Mouse (Mus musculus) forebrain, embryonic 15.5 days (tissue): ENCODE measurements around the gene Kdm4b. TPM values are rescaled to one million over a fixed set of nuclear protein-coding genes. Genes with fewer than 3 reads are reported as not detected.
A peak's percentile ranks its signal among the peaks of the same experiment; 100 is the strongest.

Experiments
- ATAC-seq: fragments of 200-750 bp; cut with Nextera tagmentation; replicated peaks from 2 replicates; pipeline ENCODE4 v1.8.0; 2017; ENCODE audit warnings: mild to moderate bottlenecking, moderate TSS enrichment, moderate library complexity
- H3K27ac ChIP-seq: fragments of 300-500 bp; sonication (generic); replicated peaks from 2 replicates; pipeline ENCODE4 v1.5.1; 2015; ENCODE audit warnings: mild to moderate bottlenecking, inconsistent platforms
- H3K27me3 ChIP-seq: fragments of 300-500 bp; sonication (generic); 2 replicates; pipeline ENCODE4 v1.6.1; 2015; ENCODE audit warnings: inconsistent platforms
- H3K36me3 ChIP-seq: fragments of 300-500 bp; sonication (generic); 2 replicates; pipeline ENCODE4 v1.6.1; 2015; ENCODE audit warnings: mild to moderate bottlenecking, inconsistent platforms
- H3K4me1 ChIP-seq: fragments of 300-500 bp; sonication (generic); 2 replicates; pipeline ENCODE4 v1.6.1; 2015; ENCODE audit warnings: inconsistent platforms
- H3K4me2 ChIP-seq: fragments of 300-500 bp; sonication (generic); replicated peaks from 2 replicates; pipeline ENCODE4 v1.6.1; 2015; ENCODE audit warnings: mild to moderate bottlenecking, inconsistent platforms
- H3K4me3 ChIP-seq: fragments of 300-500 bp; sonication (generic); 2 replicates; pipeline ENCODE4 v1.5.1; 2015; ENCODE audit warnings: mild to moderate bottlenecking, inconsistent platforms
- H3K9ac ChIP-seq: fragments of 300-500 bp; sonication (generic); replicated peaks from 2 replicates; pipeline ENCODE4 v1.6.1; 2015; ENCODE audit warnings: mild to moderate bottlenecking, inconsistent platforms
- H3K9me3 ChIP-seq: fragments of 300-500 bp; sonication (generic); 2 replicates; pipeline ENCODE4 v1.6.1; 2016; ENCODE audit warnings: inconsistent platforms
- WGBS: fragments of 180-500 bp; shearing (Covaris S2); methylation state at CpG from one replicate; pipeline ENCODE4 v1.1.7; 2015; ENCODE audit warnings: mixed read lengths; 5-methylcytosine and 5-hydroxymethylcytosine counted together
- polyA plus RNA-seq: library from polyadenylated mRNA; unstranded; fragments of >200 nt; fragmentation: Nextera tagmentation; extraction: Ambion mirVana; gene quantifications from 2 replicates; pipeline ENCODE4 v1.2.1, GENCODE M21; 2015

Gene Kdm4b
- polyA plus RNA-seq, 1 experiment from 2014 or later, result 81.2 TPM

- H3K27me3 ChIP-seq, result no peaks in the 10 kb centered on the region
- peak overlapping the region; percentile 44 for H3K9ac ChIP-seq
- ATAC-seq, result peak; percentile 68
- peaks cover 89% of the 10 kb centered on the region for H3K36me3 ChIP-seq
- peak overlapping the region; percentile 51 for H3K4me2 ChIP-seq
- peak overlapping the region; percentile 34 for H3K4me3 ChIP-seq
- peaks cover 19% of the 10 kb centered on the region for H3K4me1 ChIP-seq
- WGBS, result under 1% methylated on average over 47 of the region's 47 CpGs
- H3K27ac ChIP-seq, result peak overlapping the region; percentile 47
- H3K9me3 ChIP-seq, result no peaks in the 10 kb centered on the region
Measured at GRCm38 (mm10) chr17:56425584-56425914, 99.7 kb downstream of the Kdm4b start.

GRCm38 (mm10) chr17:56425941-56426340 is 100.1 kb downstream of the Kdm4b start:
- Histone ChIP-seq H3K27me3 (no peaks in the 10 kb centered on the region), H3K9me3 (no peaks in the 10 kb centered on the region), H3K36me3 (peaks cover 89% of the 10 kb centered on the region), H3K4me2 (peak overlapping the region; percentile 51), H3K4me1 (peaks cover 19% of the 10 kb centered on the region), H3K27ac (peak overlapping the region; percentile 47), H3K9ac (peak overlapping the region; percentile 44), H3K4me3 (peak overlapping the region; percentile 34)
- 34% methylated on average over 3 of the region's 3 CpGs for WGBS
- ATAC-seq, result no peak

- Histone ChIP-seq H3K9me3 (no peaks in the 10 kb centered on the region), H3K4me3 (no peak overlapping the region), H3K4me2 (no peak overlapping the region), H3K4me1 (peaks cover 19% of the 10 kb centered on the region), H3K27me3 (no peaks in the 10 kb centered on the region), H3K36me3 (peaks cover 90% of the 10 kb centered on the region), H3K9ac (no peak overlapping the region), H3K27ac (no peak overlapping the region)
- WGBS, result 85% methylated on average over 22 of the region's 28 CpGs
- no peak for ATAC-seq
Measured at GRCm38 (mm10) chr17:56427857-56428256, 102.0 kb downstream of the Kdm4b start.

GRCm38 (mm10) chr17:56431582-56431981 is 105.7 kb downstream of the Kdm4b start:
- Histone ChIP-seq H3K9me3 (no peaks in the 10 kb centered on the region), H3K4me1 (peaks cover 2% of the 10 kb centered on the region; the same call in 1 of the 2 replicates), H3K27ac (no peak overlapping the region), H3K36me3 (peaks cover 89% of the 10 kb centered on the region), H3K4me2 (no peak overlapping the region), H3K4me3 (no peak overlapping the region), H3K27me3 (no peaks in the 10 kb centered on the region), H3K9ac (no peak overlapping the region)
- no peak for ATAC-seq
- WGBS, result 84% methylated on average over 3 of the region's 3 CpGs

GRCm38 (mm10) chr17:56439731-56440460 is 114.0 kb downstream of the Kdm4b start:
- Histone ChIP-seq H3K27me3 (no peaks in the 10 kb centered on the region), H3K9me3 (no peaks in the 10 kb centered on the region), H3K4me2 (peak overlapping the region; percentile 3; the same call in 1 of the 2 replicates), H3K4me3 (no peak overlapping the region), H3K9ac (peak overlapping the region; percentile 22; the same call in 1 of the 2 replicates), H3K36me3 (peaks cover 73% of the 10 kb centered on the region), H3K4me1 (peaks cover 46% of the 10 kb centered on the region), H3K27ac (peak overlapping the region; percentile 77)
- 37% methylated on average over 15 of the region's 15 CpGs for WGBS
- ATAC-seq, result peak; percentile 55

- Histone ChIP-seq H3K9ac (0 out of 2 replicates have a peak overlapping the region, but pooled peaks have one; percentile 1), H3K4me1 (peaks cover 65% of the 10 kb centered on the region), H3K27me3 (no peaks in the 10 kb centered on the region), H3K27ac (peak overlapping the region; percentile 77), H3K36me3 (peaks cover 67% of the 10 kb centered on the region), H3K4me3 (no peak overlapping the region), H3K4me2 (no peak overlapping the region), H3K9me3 (no peaks in the 10 kb centered on the region)
- no peak for ATAC-seq
- 77% methylated on average over 6 of the region's 6 CpGs for WGBS
Measured at GRCm38 (mm10) chr17:56442316-56442715, 116.5 kb downstream of the Kdm4b start.

- no peak overlapping the region for H3K9ac ChIP-seq
- H3K36me3 ChIP-seq, result peaks cover 66% of the 10 kb centered on the region
- ATAC-seq, result no peak
- H3K9me3 ChIP-seq, result no peaks in the 10 kb centered on the region
- H3K4me3 ChIP-seq, result no peak overlapping the region
- no peaks in the 10 kb centered on the region for H3K27me3 ChIP-seq
- no peak overlapping the region for H3K4me2 ChIP-seq
- peaks cover 65% of the 10 kb centered on the region for H3K4me1 ChIP-seq
- 86% methylated on average over 5 of the region's 5 CpGs for WGBS
- peak overlapping the region; percentile 77 for H3K27ac ChIP-seq
Measured at GRCm38 (mm10) chr17:56443341-56443795, 117.5 kb downstream of the Kdm4b start.

DNA sequence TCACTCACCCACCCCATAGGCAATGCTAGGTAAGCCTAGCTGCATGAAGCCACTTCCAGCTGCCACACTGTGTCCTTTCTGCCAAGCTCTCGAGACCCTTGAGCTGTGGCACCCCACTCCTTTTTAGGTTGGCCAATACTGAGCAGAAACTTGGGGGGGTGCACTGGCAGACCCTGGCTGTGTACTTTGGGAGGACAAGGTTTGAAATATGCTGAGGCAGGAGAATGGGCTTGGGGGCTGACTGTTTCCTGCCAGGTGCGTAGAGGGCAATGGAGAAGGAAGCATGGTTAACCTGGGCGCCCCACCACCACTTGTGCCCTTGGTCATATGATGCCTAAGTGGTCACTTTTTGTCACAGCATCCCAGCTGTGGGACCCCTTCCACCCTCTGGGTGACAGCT is 118.9 kb downstream of the Kdm4b start:
- Histone ChIP-seq H3K4me1 (peaks cover 59% of the 10 kb centered on the region), H3K4me3 (no peak overlapping the region), H3K9ac (no peak overlapping the region), H3K27ac (peak overlapping the region; percentile 38; the same call in 1 of the 2 replicates), H3K9me3 (no peaks in the 10 kb centered on the region), H3K27me3 (no peaks in the 10 kb centered on the region), H3K4me2 (no peak overlapping the region), H3K36me3 (peaks cover 73% of the 10 kb centered on the region)
- no peak for ATAC-seq
- 94% methylated on average over 3 of the region's 3 CpGs for WGBS

DNA sequence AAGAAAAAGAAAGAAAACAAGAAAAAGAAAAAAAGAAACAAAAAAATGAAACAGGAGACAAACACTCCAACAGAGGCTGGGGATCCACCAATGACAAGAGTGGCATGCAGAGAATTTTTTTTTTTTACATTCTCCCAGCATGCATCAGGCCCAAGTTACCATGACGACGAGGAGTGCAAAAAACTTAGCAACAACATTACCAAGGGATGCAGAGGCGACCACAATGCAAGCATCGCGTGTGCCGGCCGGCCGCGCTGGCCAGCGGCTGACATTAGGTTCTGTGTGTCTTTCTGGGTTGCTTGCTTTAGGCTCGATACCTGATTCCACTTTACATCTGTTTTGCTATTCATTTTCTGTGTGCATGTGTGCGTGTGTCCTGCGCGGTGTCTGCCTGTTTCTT is 119.5 kb downstream of the Kdm4b start:
- WGBS, result 28% methylated on average over 14 of the region's 14 CpGs
- Histone ChIP-seq H3K9ac (no peak overlapping the region), H3K36me3 (peaks cover 79% of the 10 kb centered on the region), H3K9me3 (no peaks in the 10 kb centered on the region), H3K4me2 (no peak overlapping the region), H3K4me1 (peaks cover 53% of the 10 kb centered on the region), H3K27ac (peak overlapping the region; percentile 73), H3K4me3 (no peak overlapping the region), H3K27me3 (no peaks in the 10 kb centered on the region)
- ATAC-seq, result no peak; the same call in 1 of the 2 replicates

DNA sequence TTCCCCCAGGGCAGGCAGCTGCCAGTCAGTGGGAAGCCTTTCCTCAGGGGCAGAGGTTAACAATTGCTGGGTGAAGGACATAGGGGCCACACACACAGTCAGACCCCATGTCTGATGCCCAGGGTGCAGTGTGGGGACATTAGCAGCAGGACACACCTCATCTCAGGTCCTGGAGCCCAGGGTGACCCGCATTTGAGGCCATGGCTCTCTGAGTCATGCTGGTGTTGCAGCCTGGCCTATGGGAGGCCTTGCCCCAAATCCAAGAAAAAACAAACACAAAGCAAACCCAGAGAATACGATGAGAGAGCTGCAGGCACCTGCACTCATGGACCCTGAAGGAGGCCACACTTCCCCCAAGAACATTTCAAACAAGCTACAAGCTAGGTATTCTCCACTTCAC is 121.9 kb downstream of the Kdm4b start:
- no peak for ATAC-seq
- Histone ChIP-seq H3K4me2 (no peak overlapping the region), H3K4me3 (no peak overlapping the region), H3K27me3 (no peaks in the 10 kb centered on the region), H3K4me1 (peaks cover 30% of the 10 kb centered on the region), H3K9me3 (no peaks in the 10 kb centered on the region), H3K9ac (no peak overlapping the region), H3K36me3 (peaks cover 87% of the 10 kb centered on the region), H3K27ac (no peak overlapping the region)
- WGBS, result 79% methylated on average over 2 of the region's 2 CpGs
